Mouse (Mus musculus): ENCODE data around the gene Zbtb17.

The Zbtb17 gene

DNA sequence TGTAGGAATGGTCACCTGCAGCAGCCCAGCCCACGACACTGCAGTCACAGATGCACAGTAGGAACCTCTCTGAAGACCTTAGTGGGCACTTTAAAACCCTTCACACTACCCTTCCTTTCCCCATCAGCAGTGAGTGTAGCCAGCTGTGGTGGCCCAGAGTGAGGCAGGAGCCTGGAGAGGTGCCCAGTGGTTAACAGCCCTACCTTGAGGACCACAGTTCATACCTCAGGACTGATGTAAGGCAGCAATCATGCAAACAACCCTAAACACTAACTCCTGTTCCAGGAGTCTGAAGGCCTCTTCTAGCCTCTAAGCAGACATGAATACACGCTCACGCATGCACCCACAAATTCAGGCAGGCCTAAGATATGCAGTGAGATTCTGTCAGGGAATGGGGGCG, 60.0 kb downstream of the Zbtb17 start:
- no peak for DNase-seq

DNA sequence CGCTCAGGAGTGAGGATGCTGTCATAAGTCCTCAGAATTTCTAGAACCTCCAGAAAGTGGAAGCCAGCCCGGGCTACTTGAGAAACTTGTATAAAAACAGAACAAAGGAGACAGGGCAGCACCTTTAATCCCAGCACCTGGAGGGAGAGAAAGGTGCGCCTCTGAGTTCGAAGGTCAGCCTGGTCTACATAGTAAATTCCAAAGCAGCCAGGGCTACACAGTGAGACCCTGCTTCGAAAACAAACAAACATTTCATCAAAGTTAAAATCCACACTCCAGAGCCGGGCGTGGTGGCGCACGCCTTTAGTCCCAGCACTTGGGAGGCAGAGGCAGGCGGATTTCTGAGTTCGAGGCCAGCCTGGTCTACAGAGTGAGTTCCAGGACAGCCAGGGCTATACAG, 61.4 kb downstream of the Zbtb17 start:
- no peak for DNase-seq

DNA sequence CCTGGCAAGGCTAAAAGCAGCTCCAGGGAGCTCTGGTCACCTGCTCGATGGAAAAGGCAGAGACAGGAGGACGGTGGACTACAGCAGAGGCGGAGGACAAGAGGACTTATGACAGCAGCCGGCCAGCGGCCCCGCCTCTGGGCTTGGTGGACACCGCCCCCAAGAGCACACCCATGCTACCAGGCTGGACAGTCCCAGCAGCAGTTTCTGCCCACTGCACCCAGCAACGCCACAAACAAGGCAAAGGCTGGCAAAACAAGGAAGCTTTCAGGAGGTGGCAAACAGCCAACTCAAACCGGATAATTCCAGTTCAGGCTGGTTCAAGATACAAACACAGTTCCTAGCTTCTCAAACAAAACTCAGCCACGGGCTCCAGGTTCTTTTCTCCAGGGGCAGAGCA, 61.9 kb downstream of the Zbtb17 start:
- DNase-seq, result peak; percentile 61 to 69

GRCm38 (mm10) chr4:141506893-141507292, 62.4 kb downstream of the Zbtb17 start:
- peak; percentile 36 to 38 for DNase-seq

GRCm38 (mm10) chr4:141510457-141510856, 66.0 kb downstream of the Zbtb17 start:
- DNase-seq, result no peak

- DNase-seq, result no peak
Observed at GRCm38 (mm10) chr4:141512145-141512544, 67.7 kb downstream of the Zbtb17 start.

DNA sequence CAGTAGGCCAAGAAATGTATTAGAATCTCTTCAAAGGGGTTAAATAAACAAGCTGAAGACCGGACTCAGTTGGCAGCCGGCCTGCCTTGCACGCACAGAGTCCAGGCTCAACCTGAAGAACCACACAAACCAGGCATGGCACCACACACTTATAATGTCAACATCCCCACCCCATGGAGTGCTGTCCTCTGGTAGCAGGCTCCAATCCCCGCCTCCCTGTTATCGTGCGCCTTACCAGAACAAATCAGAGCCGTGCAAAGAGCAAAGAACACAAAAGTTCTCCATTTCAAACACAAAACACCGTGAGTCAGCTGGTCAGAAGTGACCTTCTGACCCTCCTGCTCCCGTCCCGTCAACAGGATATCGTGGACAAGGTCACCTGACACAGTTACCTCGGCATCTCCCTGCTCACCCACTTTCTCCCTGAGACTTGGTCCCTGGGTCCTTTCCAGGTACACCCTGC, 69.8 kb downstream of the Zbtb17 start:
- DNase-seq, result no peak
